Mouse (Mus musculus): ENCODE results near the gene Gp1bb. TPM values are rescaled to one million over a fixed set of nuclear protein-coding genes. Genes with fewer than 3 reads are reported as not detected.

The Gp1bb gene
- total RNA-seq, 1 experiment from 2014 or later = not detected

DNA sequence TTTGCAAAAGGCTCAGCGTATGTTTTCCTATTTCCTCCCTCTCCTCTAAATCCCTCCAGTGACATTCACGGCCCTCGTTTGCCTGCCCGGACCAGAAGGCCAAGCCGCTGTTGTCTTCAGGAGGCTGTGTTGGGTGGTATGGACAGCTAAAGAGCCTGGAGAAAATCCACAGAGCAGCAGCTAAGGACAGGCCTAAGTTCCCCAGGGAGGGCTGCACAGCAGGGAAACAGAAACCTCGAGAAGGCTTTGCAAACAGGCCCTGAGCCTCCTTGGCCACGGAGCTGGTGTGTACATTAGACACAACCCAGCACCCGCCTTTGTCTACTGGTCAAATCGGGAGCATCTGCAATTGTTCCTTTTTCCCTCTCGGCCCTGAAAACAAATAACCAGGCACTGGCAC, 36.5 kb downstream of the Gp1bb start:
- no peak for ATAC-seq (replicated peaks; ENCODE audit: insufficient number of reproducible peaks, low FRiP score, low TSS enrichment, poor library complexity, severe bottlenecking)

DNA sequence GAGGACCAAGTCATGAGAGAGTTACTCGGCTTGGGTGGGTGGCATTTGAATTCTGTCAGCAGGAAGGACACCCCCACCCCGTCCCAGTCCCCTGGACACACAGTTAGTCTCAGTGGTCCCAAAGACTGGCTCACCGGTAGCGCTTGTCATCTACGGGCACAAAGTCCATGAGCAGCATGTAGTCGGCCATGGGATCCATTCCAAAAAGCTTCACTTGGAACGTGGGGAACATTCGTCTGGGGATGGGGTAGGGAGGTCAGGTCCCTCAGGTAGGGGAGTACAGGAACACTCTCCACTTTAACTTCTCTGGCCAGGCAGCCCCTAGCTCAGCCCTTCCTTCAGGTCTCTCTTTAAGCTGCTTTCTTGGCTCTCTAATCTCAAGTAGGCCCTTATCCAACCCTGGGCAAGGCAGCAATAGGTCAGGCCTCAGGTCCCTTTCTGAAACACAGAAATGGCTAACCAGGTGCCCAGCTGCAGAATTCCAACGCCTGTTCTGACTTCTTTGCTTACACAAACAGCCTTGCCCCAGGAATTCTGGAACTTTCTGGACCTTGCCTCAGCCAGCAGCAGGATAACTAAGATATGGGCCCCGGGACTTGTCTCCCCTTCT, 37.2 kb downstream of the Gp1bb start:
- ATAC-seq (replicated peaks; ENCODE audit: insufficient number of reproducible peaks, low FRiP score, low TSS enrichment, poor library complexity, severe bottlenecking) = no peak

- ATAC-seq (replicated peaks; ENCODE audit: insufficient number of reproducible peaks, low FRiP score, low TSS enrichment, poor library complexity, severe bottlenecking) = no peak
Measured at GRCm38 (mm10) chr16:18583673-18584357, 38.4 kb downstream of the Gp1bb start.

DNA sequence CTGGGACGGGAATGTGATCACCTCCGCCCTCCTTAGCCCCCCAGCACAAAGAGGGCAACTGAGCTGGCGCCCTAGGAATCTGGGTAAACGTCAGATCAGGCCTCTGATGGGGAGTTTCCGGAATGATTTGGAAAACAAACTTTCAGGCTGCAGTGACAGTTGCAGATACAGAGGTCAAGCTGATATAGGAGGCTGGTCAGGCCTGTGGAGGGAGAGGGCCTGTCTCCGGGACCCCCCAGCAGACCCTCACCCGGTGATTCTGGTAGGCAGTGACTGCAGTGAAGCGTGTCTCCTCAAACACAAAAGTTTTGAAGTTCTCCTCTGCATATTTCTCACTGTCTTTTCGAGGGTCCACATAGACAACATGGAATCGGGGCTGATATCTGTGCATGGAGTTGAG, 39.0 kb downstream of the Gp1bb start:
- ATAC-seq (replicated peaks; ENCODE audit: insufficient number of reproducible peaks, low FRiP score, low TSS enrichment, poor library complexity, severe bottlenecking) = no peak

- no peak for ATAC-seq (replicated peaks; ENCODE audit: insufficient number of reproducible peaks, low FRiP score, low TSS enrichment, poor library complexity, severe bottlenecking)
Measured at GRCm38 (mm10) chr16:18582426-18583148, 39.6 kb downstream of the Gp1bb start.

DNA sequence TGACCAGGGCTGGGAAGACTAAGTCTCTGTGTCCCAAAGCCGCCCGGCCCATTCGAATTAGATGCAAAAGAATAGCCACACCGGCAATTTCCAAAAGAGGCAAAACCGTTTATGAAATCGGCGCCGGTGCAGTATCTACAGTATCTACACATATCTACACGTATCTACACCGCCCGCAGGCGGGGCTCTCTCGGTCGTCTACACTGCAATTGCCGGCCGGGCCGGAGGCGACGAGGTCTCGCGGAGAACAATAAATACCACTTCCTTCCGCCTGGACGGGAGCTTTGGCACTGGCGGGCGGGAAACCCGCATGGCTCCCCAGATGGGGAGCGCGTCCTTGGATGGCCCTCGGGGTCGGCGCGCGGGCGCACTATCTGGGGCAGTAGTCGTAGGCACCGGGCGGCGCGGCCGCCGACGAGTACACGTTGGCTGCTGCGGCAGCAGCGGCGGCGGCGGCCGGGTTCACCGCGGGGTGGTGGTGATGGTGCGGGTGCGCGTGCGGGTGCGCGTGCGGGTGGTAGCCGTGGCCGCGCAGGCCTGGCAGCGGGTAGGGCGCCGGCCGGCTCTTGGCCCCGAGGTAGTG, 40.5 kb downstream of the Gp1bb start:
- no peak for ATAC-seq (replicated peaks; ENCODE audit: insufficient number of reproducible peaks, low FRiP score, low TSS enrichment, poor library complexity, severe bottlenecking)

GRCm38 (mm10) chr16:18581050-18581622, 41.1 kb downstream of the Gp1bb start:
- ATAC-seq (replicated peaks; ENCODE audit: insufficient number of reproducible peaks, low FRiP score, low TSS enrichment, poor library complexity, severe bottlenecking) = no peak

DNA sequence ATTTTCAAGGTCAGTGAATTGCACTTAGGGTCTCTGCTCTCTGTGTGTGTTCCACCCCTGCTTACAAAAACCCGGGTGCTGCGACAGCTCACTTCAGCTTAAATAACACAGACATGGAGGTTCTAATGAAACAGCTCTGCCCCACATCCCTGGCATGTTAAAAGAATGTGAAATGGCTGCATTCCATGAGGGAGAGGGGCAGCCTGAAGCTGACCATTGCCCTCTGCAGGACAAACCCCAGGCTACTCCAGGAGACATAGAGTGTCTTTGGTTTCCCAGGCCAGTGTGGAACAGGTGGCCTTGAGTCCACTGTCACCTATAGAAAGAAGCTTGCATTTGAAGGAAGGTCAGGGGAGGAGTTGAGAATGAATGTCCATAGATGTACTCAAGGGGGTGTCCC, 41.8 kb downstream of the Gp1bb start:
- ATAC-seq (replicated peaks; ENCODE audit: insufficient number of reproducible peaks, low FRiP score, low TSS enrichment, poor library complexity, severe bottlenecking) = no peak

DNA sequence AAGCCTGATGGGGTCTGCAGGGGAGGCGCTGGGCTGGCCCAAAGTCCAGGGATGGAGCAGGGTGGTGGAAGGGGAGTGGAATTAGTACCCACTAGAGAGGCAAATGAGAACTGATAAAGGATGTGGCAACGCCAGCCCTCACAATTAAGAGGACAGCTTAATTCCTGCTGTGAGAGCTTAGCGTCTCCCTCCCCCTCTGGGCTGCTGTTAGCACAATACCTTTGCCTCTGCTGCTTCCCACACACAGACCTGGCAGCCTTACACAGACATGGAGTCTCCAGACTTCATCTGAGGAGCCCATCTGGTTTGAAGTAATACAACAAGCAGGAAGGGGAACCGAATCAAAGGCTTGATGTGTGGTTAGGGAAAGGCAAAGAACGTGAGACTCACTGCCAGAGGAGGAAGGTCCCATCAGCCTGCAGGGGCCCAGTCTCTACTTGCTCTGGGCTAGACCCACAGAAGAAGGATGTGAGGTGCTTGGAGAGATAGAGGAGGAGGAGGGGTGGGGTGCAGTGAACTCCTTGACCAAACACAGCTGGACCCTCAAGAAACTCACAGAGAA, 44.5 kb downstream of the Gp1bb start:
- no peak for ATAC-seq (replicated peaks; ENCODE audit: insufficient number of reproducible peaks, low FRiP score, low TSS enrichment, poor library complexity, severe bottlenecking)

DNA sequence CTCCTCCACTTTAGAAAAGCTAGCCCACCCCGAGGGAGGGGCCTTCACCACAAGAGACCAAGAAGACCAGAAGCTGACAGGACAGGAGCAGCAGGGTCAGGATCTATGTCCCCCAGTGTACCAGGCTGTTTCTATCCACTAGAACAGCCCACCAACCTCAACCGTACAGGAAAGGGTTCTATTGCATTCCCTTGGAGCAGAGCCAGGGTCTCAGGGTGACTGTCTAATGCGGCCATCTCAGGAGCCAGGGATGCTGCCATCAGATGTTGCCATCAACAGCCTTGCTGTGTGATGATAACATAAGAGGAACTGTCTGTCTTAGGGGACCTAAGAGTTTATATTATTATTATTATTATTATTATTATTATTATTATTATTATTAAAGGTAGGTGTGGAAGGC, 45.1 kb downstream of the Gp1bb start:
- ATAC-seq (replicated peaks; ENCODE audit: insufficient number of reproducible peaks, low FRiP score, low TSS enrichment, poor library complexity, severe bottlenecking) = no peak

DNA sequence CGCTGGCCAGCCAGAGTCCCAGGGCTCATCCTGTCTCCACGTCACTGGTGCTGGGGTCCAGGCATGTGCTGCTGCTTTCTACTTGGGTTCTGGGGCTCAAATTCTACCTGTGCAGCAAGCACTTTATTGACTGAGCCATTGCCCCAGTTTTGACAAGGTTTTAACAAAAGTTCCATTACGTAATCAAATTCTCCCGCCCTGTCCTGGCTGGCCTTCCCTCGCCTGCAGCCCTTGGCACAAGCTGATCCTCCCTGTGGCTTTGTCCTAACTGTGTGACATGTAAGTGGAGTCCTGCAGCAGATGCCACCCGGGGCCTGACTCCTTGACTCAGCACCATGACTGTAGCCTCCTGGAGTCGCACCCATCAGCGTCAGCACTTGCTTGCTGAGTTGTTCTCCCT, 48.0 kb downstream of the Gp1bb start:
- no peak for ATAC-seq (replicated peaks; ENCODE audit: insufficient number of reproducible peaks, low FRiP score, low TSS enrichment, poor library complexity, severe bottlenecking)

Other genes with a start within 250 kb of the Gp1bb start
- 9.3 to 21.9 TPM (median 18.1 TPM) in 3 replicates for gene Txnrd2, start 196.0 kb downstream of the Gp1bb start, total RNA-seq (2017)
- gene Comt, start 195.6 kb downstream of the Gp1bb start, total RNA-seq (2017) = 11.3 to 19.0 TPM (median 15.8 TPM) in 3 replicates
- 0.85 to 1.4 TPM (median 1.2 TPM) in 3 replicates for gene Gnb1l, start 123.7 kb downstream of the Gp1bb start, total RNA-seq (2017)
- 2.0 TPM in 1 of 3 replicates, not detected in the others for gene Rtl10, start 123.5 kb downstream of the Gp1bb start, total RNA-seq (2017)
- not detected in 3 replicates for gene Tbx1, start 31.7 kb downstream of the Gp1bb start, total RNA-seq (2017)
- 1.0 to 7.6 TPM in 2 of 3 replicates, not detected in the other for gene Gm49601, start 4.0 kb upstream of the Gp1bb start, total RNA-seq (2017)
- gene Sept5, start 7.6 kb upstream of the Gp1bb start, total RNA-seq (2017) = 1.5 to 6.3 TPM (median 4.2 TPM) in 3 replicates
- not detected in 3 replicates for gene Cldn5, start 154.4 kb upstream of the Gp1bb start, total RNA-seq (2017)
- gene Ufd1, start 189.4 kb upstream of the Gp1bb start, total RNA-seq (2017) = 110 to 126 TPM (median 113 TPM) in 3 replicates
- gene Cdc45, start 189.6 kb upstream of the Gp1bb start, total RNA-seq (2017) = 1.8 to 6.1 TPM (median 2.5 TPM) in 3 replicates
- 26.2 to 49.7 TPM (median 26.5 TPM) in 3 replicates for gene 2510002D24Rik, start 214.2 kb upstream of the Gp1bb start, total RNA-seq (2017)
- gene Gm28539, start 214.2 kb upstream of the Gp1bb start, total RNA-seq (2017) = 3.1 to 5.0 TPM in 2 of 3 replicates, not detected in the other